12 mouse cellular contexts compared by ENCODE assay signal in the genomic region with DNA sequence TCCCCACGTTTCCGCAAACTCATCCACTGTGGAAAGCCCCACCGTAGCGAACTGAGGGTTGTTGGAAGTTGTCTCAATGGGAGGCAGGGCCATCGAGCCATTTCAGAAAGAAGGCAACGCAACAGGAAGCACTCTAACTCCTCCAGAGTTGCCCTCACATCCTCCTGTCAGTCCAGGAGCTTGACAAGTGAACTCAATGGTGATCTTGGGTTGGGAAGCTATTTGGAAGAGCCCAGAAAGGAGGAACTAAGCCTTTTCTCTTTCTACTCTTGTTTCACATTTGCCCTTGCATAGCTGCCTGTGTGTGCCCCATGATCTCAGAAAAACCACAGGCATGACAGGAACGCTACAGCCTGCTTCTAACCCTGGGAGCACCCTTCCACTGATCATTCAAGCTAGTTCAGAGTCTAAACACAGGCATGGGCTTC. TPM values are rescaled to one million over a fixed set of nuclear protein-coding genes. Genes with fewer than 3 reads are reported as not detected.
DNase-seq lines count a peak whose midpoint lies in the region; ATAC-seq and TF ChIP-seq lines count a peak whose summit lies in the region.
"Had no signal": no experiment of that assay in that cellular context is flagged by ENCODE, and none has a peak within 500 bp of the region (broad histone marks: within the 10 kb centered on the region; RNA-seq: fewer than 3 reads in every experiment).

No protein-coding gene starts in this region.

- H3K4me3 ChIP-seq in heart, embryonic 13.5 days = no peak overlapping the region
- H3K4me3 ChIP-seq in heart, adult 2 months = no peak overlapping the region
- H3K4me3 ChIP-seq in midbrain, embryonic 10.5 days = no peak overlapping the region
- no peak overlapping the region for H3K4me3 ChIP-seq in midbrain, embryonic 16.5 days (ENCODE audit: low read depth, low read length)
- no peak overlapping the region for H3K4me3 ChIP-seq in myocyte
- no peak overlapping the region for H3K4me3 ChIP-seq in thymus, adult 2 months (ENCODE audit: control insufficient read depth, insufficient read depth, low read length)

- no peaks in the 10 kb centered on the region for H3K27me3 ChIP-seq in heart, embryonic 13.5 days (replicated peaks)
- no peaks in the 10 kb centered on the region for H3K27me3 ChIP-seq in heart, adult 2 months (ENCODE audit: control insufficient read depth, insufficient read depth, low read length)
- no peaks in the 10 kb centered on the region for H3K27me3 ChIP-seq in midbrain, embryonic 10.5 days (ENCODE audit: low read depth, poor library complexity, severe bottlenecking)
- H3K27me3 ChIP-seq in midbrain, embryonic 16.5 days (ENCODE audit: control insufficient read depth, insufficient read depth, low read depth, low read length) = no peaks in the 10 kb centered on the region
- no peaks in the 10 kb centered on the region for H3K27me3 ChIP-seq in myocyte (ENCODE audit: control insufficient read depth, insufficient read depth, insufficient read length)
- H3K27me3 ChIP-seq in thymus, adult 2 months (ENCODE audit: control insufficient read depth, insufficient read depth, low read length) = no peaks in the 10 kb centered on the region

- DNase-seq in heart, adult 2 months = no peak
- no peak for DNase-seq in midbrain, embryonic 10.5 days (ENCODE audit: low spot score)
- DNase-seq in kidney, adult 9 months = peak; percentile 60
- DNase-seq in thymus, adult 2 months = no peak
- DNase-seq: adrenal gland, postnatal 25 days; cerebellum, postnatal 10 days had no signal

- peaks cover 57% of the 10 kb centered on the region for H3K4me1 ChIP-seq in heart, embryonic 13.5 days
- peaks cover 21% of the 10 kb centered on the region for H3K4me1 ChIP-seq in heart, adult 2 months (ENCODE audit: control insufficient read depth, insufficient read depth, low read length)
- peaks cover 40% of the 10 kb centered on the region for H3K4me1 ChIP-seq in midbrain, embryonic 10.5 days
- H3K4me1 ChIP-seq in midbrain, embryonic 16.5 days (ENCODE audit: control insufficient read depth, insufficient read depth, low read length) = peaks cover 10% of the 10 kb centered on the region
- no peaks in the 10 kb centered on the region for H3K4me1 ChIP-seq in thymus, adult 2 months (replicated peaks; ENCODE audit: control insufficient read depth, insufficient read depth, low read length)

- peak overlapping the region; percentile 21; the same call in 1 of the 2 replicates for H3K9ac ChIP-seq in heart, embryonic 13.5 days
- no peak overlapping the region for H3K9ac ChIP-seq in heart, adult 2 months (ENCODE audit: low read depth, low read length)
- H3K9ac ChIP-seq in midbrain, embryonic 16.5 days (ENCODE audit: low read depth, low read length) = no peak overlapping the region
- H3K9ac ChIP-seq: liver, embryonic 14.5 days had no signal

- intact Hi-C loops in heart, adult 2 months (cut with DNase I) = no loop called here

- peaks cover 77% of the 10 kb centered on the region for H3K36me3 ChIP-seq in heart, embryonic 13.5 days
- peaks cover 55% of the 10 kb centered on the region for H3K36me3 ChIP-seq in heart, adult 2 months (ENCODE audit: control insufficient read depth, insufficient read depth, low read length)
- H3K36me3 ChIP-seq in midbrain, embryonic 10.5 days = peaks cover 85% of the 10 kb centered on the region
- H3K36me3 ChIP-seq in midbrain, embryonic 16.5 days (ENCODE audit: control insufficient read depth, insufficient read depth, low read length) = peaks cover 61% of the 10 kb centered on the region
- peaks cover 60% of the 10 kb centered on the region for H3K36me3 ChIP-seq in myocyte (ENCODE audit: control insufficient read depth, insufficient read depth)
- H3K36me3 ChIP-seq in thymus, adult 2 months (ENCODE audit: control insufficient read depth, insufficient read depth, low read length) = no peaks in the 10 kb centered on the region

- no peak for TF ChIP-seq POLR2A in heart, adult 2 months (IDR thresholded peaks at IDR 0.05; ENCODE audit: insufficient read depth, low read depth, low read length)
- peak; percentile 48 for TF ChIP-seq POLR2A in myocyte (IDR thresholded peaks at IDR 0.05; ENCODE audit: insufficient read length, low read depth)
- no peak for TF ChIP-seq POLR2A in thymus, adult 2 months (IDR thresholded peaks at IDR 0.05; ENCODE audit: control insufficient read depth, extremely low read depth, insufficient read depth, low read length, poor library complexity)

- no peak for TF ChIP-seq CTCF in heart, adult 2 months (IDR thresholded peaks at IDR 0.05)
- TF ChIP-seq CTCF in thymus, adult 2 months (IDR thresholded peaks at IDR 0.05; ENCODE audit: borderline replicate concordance, control insufficient read depth, extremely low read depth, insufficient read depth, low read length, poor library complexity) = no peak

- no peak for ATAC-seq in heart, embryonic 13.5 days (ENCODE audit: extremely low read depth, insufficient number of reproducible peaks, low FRiP score, low TSS enrichment)
- ATAC-seq in midbrain, embryonic 16.5 days = no peak
- ATAC-seq in erythroid progenitor cell, adult 5-6 weeks (replicated peaks; ENCODE audit: low FRiP score, poor library complexity, severe bottlenecking) = no peak
- ATAC-seq: forebrain, embryonic 16.5 days had no signal

- no peaks in the 10 kb centered on the region; the same call in 1 of the 2 replicates for H3K79me2 ChIP-seq in heart, adult 2 months (replicated peaks; ENCODE audit: control insufficient read depth, insufficient read depth, low read length)
- H3K79me2 ChIP-seq in myocyte (ENCODE audit: control insufficient read depth, insufficient read depth) = peaks cover 16% of the 10 kb centered on the region

- H3K27ac ChIP-seq in heart, embryonic 13.5 days (replicated peaks) = peak overlapping the region; percentile 60
- H3K27ac ChIP-seq in heart, adult 2 months = no peak overlapping the region; the same call in 1 of the 2 replicates
- H3K27ac ChIP-seq in midbrain, embryonic 10.5 days (replicated peaks) = 0 out of 2 replicates have a peak overlapping the region, but pooled peaks have one; percentile 20
- no peak overlapping the region for H3K27ac ChIP-seq in midbrain, embryonic 16.5 days (ENCODE audit: low read length)
- H3K27ac ChIP-seq in thymus, adult 2 months (ENCODE audit: control insufficient read depth, insufficient read depth, low read length) = no peak overlapping the region
- H3K27ac ChIP-seq: liver, embryonic 14.5 days had no signal

- no peak for TF ChIP-seq EP300 in heart, adult 2 months (IDR thresholded peaks at IDR 0.05; ENCODE audit: insufficient read depth, low read depth, low read length)

- H3K9me3 ChIP-seq in heart, embryonic 13.5 days = no peaks in the 10 kb centered on the region
- no peaks in the 10 kb centered on the region for H3K9me3 ChIP-seq in midbrain, embryonic 10.5 days (replicated peaks)
- no peaks in the 10 kb centered on the region for H3K9me3 ChIP-seq in midbrain, embryonic 16.5 days (replicated peaks; ENCODE audit: control insufficient read depth, low read length, poor library complexity, severe bottlenecking)

- no peak overlapping the region for H3ac ChIP-seq in myocyte (ENCODE audit: control insufficient read depth, insufficient read length)

- no peak overlapping the region for H3K4me2 ChIP-seq in heart, embryonic 13.5 days
- no peak overlapping the region for H3K4me2 ChIP-seq in midbrain, embryonic 16.5 days (ENCODE audit: low read length)
- peak overlapping the region; percentile 46 for H3K4me2 ChIP-seq in myocyte (ENCODE audit: low read depth)

- WGBS in heart, embryonic 13.5 days = 66% methylated on average over 7 of the region's 7 CpGs
- 41% methylated on average over 7 of the region's 7 CpGs for WGBS in heart, adult 2 months
- 88% methylated on average over 7 of the region's 7 CpGs for WGBS in midbrain, embryonic 10.5 days
- WGBS in midbrain, embryonic 16.5 days = 89% methylated on average over 7 of the region's 7 CpGs
- WGBS in thymus, adult 2 months = 31% methylated on average over 7 of the region's 7 CpGs

TF ChIP-seq in myocyte, 11 proteins besides CTCF, POLR2A, EP300 and RAD21:
- TF ChIP-seq USF1 (IDR thresholded peaks at IDR 0.05; ENCODE audit: low read depth) = no peak
- no peak for TF ChIP-seq POLR2AphosphoS2 (IDR thresholded peaks at IDR 0.05; ENCODE audit: insufficient read length, low read depth)
- no peak for TF ChIP-seq TCF3 (IDR thresholded peaks at IDR 0.05; ENCODE audit: insufficient read length, low read depth)
- peak in 1 of 3 experiments; percentile 38 for TF ChIP-seq MYOG (IDR thresholded peaks at IDR 0.05; ENCODE audit: control insufficient read depth in 1 of 3, insufficient read depth in 1 of 3, insufficient read length in 2 of 3, low read depth in 2 of 3)
- no peak for TF ChIP-seq REST (IDR thresholded peaks at IDR 0.05; ENCODE audit: insufficient read depth, insufficient read length)
- TF ChIP-seq MAX (IDR thresholded peaks at IDR 0.05; ENCODE audit: low read depth) = no peak
- no peak for TF ChIP-seq SRF (IDR thresholded peaks at IDR 0.05; ENCODE audit: control insufficient read depth, insufficient read length, low read depth)
- TF ChIP-seq MYOD1 (IDR thresholded peaks at IDR 0.05; ENCODE audit: control insufficient read depth in 1 of 3, insufficient read length in 2 of 3, low read depth in 2 of 3) = peak in 1 of 3 experiments; percentile 41
- TF ChIP-seq TCF12 (IDR thresholded peaks at IDR 0.05; ENCODE audit: insufficient read depth, poor library complexity, severe bottlenecking) = no peak
- TF ChIP-seq E2F4 (IDR thresholded peaks at IDR 0.05; ENCODE audit: insufficient read depth) = no peak
- no peak for TF ChIP-seq CEBPB (IDR thresholded peaks at IDR 0.05; ENCODE audit: insufficient read depth, poor library complexity, severe bottlenecking)

RNA-seq across cellular contexts. Expression of a gene that starts 14.6 kb away (rescaled TPM):
- 35.9 and 36.6 TPM in 2 replicates for polyA plus RNA-seq in heart, embryonic 13.5 days (2015; fragmentation: Nextera tagmentation; extraction: Ambion mirVana)
- 10 to 100 TPM; 56.5 to 66.3 TPM for total RNA-seq in heart, adult 2 months (2021)
- 25.9 and 28.3 TPM in 2 replicates for polyA plus RNA-seq in heart, adult 2 months (2012; rRNA removed)
- 60.3 and 71.1 TPM in 2 replicates for polyA plus RNA-seq in midbrain, embryonic 10.5 days (2016; fragmentation: Nextera tagmentation; extraction: Ambion mirVana)
- 58.4 and 62.9 TPM in 2 replicates for polyA plus RNA-seq in midbrain, embryonic 16.5 days (2015; fragmentation: Nextera tagmentation; extraction: Ambion mirVana)
- 67.2 TPM for polyA plus RNA-seq in myocyte (2012; fragmentation: generic; extraction: Trizol)
- polyA plus RNA-seq in thymus, adult 2 months (2012; rRNA removed) = 6.7 and 7.2 TPM in 2 replicates
- total RNA-seq in erythroid progenitor cell, adult 5-6 weeks (2015; ENCODE audit: low replicate concordance) = not detected in 2 replicates
- 0.39 and 11.4 TPM in 2 replicates for total RNA-seq in erythroid progenitor cell, adult 5-6 weeks (2017; ENCODE audit: low replicate concordance)

Comparison
In these comparisons a context has a peak if more than half of its experiments do, and no peak if none do; other contexts are left out.
1. H3K27ac ChIP-seq: peak in heart, embryonic 13.5 days (single experiment) and midbrain, embryonic 10.5 days (single experiment); none in heart, adult 2 months (single experiment), midbrain, embryonic 16.5 days (single experiment) and thymus, adult 2 months (single experiment).